Mouse (Mus musculus) brain, embryonic 14.5 days (tissue): ENCODE measurements at regions not wholly inside any gene's neighbourhood (a gene's known extent, or its start where the extent isn't known, plus 50 kb on each side); places are given as distances from the start of the nearest gene placed in this dataset.

Experiments used
- CTCF ChIP-seq: fragments of 200-500 bp; IDR thresholded peaks from 2 replicates; pipeline ENCODE4 v1.5.1; 2012; ENCODE audit warnings: inconsistent platforms, mild to moderate bottlenecking, moderate library complexity, borderline replicate concordance; ENCODE audit not compliant: insufficient read depth, insufficient read length; ENCODE audit errors: extremely low read depth
- POLR2A ChIP-seq: fragments of 200-500 bp; IDR thresholded peaks from 2 replicates; pipeline ENCODE4 v1.6.1; 2012; ENCODE audit warnings: mild to moderate bottlenecking, inconsistent platforms, borderline replicate concordance; ENCODE audit not compliant: poor library complexity, insufficient read depth, insufficient read length, severe bottlenecking; ENCODE audit errors: extremely low read depth

GRCm38 (mm10) chr13:52129466-52129865 lies 283.0 kb downstream of the Gadd45g start:
- no peak for TF ChIP-seq CTCF
- TF ChIP-seq POLR2A, result no peak
